Mouse (Mus musculus): ENCODE measurements around the gene Zscan18.

Zscan18 gene

GRCm38 (mm10) chr7:12802866-12803726 is at the start of gene Zscan18:
TSS of gene Zscan18 (minus strand) at chr7:12803635.
- TF ChIP-seq GATA4 (IDR thresholded peaks at IDR 0.05; ENCODE audit: insufficient replicate concordance, low read length): no peak

- no peak for TF ChIP-seq GATA4 (IDR thresholded peaks at IDR 0.05; ENCODE audit: insufficient replicate concordance, low read length)
These were observed 32.3 kb upstream of the Zscan18 start for GRCm38 (mm10) chr7:12835779-12836178.

GRCm38 (mm10) chr7:12835193-12835671 is 31.8 kb upstream of the Zscan18 start:
- no peak for TF ChIP-seq GATA4 (IDR thresholded peaks at IDR 0.05; ENCODE audit: insufficient replicate concordance, low read length)

- no peak for TF ChIP-seq GATA4 (IDR thresholded peaks at IDR 0.05; ENCODE audit: insufficient replicate concordance, low read length)
These were observed 31.0 kb upstream of the Zscan18 start, which contains the start of gene Zfp110 for GRCm38 (mm10) chr7:12834162-12835120. TSS of gene Zfp110 (plus strand) at chr7:12834761.

GRCm38 (mm10) chr7:12818521-12819295 is 15.3 kb upstream of the Zscan18 start, which contains the start of gene Zfp329:
TSS of gene Zfp329 (minus strand) at chr7:12818858.
- TF ChIP-seq GATA4 (IDR thresholded peaks at IDR 0.05; ENCODE audit: insufficient replicate concordance, low read length): no peak; the same call in 1 of the 2 replicates

GRCm38 (mm10) chr7:12815566-12815965 is 12.1 kb upstream of the Zscan18 start:
- TF ChIP-seq GATA4 (IDR thresholded peaks at IDR 0.05; ENCODE audit: insufficient replicate concordance, low read length): no peak

GRCm38 (mm10) chr7:12803727-12804071 is 264 bp upstream of the Zscan18 start:
- TF ChIP-seq GATA4 (IDR thresholded peaks at IDR 0.05; ENCODE audit: insufficient replicate concordance, low read length): no peak

- no peak for TF ChIP-seq GATA4 (IDR thresholded peaks at IDR 0.05; ENCODE audit: insufficient replicate concordance, low read length)
These were observed 3.9 kb downstream of the Zscan18 start for GRCm38 (mm10) chr7:12799554-12799953.

- no peak for TF ChIP-seq GATA4 (IDR thresholded peaks at IDR 0.05; ENCODE audit: insufficient replicate concordance, low read length)
These were observed 5.5 kb downstream of the Zscan18 start for GRCm38 (mm10) chr7:12797971-12798370.

GRCm38 (mm10) chr7:12788025-12788424 is 15.4 kb downstream of the Zscan18 start:
- no peak for TF ChIP-seq GATA4 (IDR thresholded peaks at IDR 0.05; ENCODE audit: insufficient replicate concordance, low read length)

- no peak for TF ChIP-seq GATA4 (IDR thresholded peaks at IDR 0.05; ENCODE audit: insufficient replicate concordance, low read length)
These were observed 16.1 kb downstream of the Zscan18 start for GRCm38 (mm10) chr7:12787333-12787732.

- no peak for TF ChIP-seq GATA4 (IDR thresholded peaks at IDR 0.05; ENCODE audit: insufficient replicate concordance, low read length)
These were observed 23.1 kb downstream of the Zscan18 start for GRCm38 (mm10) chr7:12780151-12780830.

GRCm38 (mm10) chr7:12779782-12780150 is 23.7 kb downstream of the Zscan18 start:
- no peak for TF ChIP-seq GATA4 (IDR thresholded peaks at IDR 0.05; ENCODE audit: insufficient replicate concordance, low read length)

- no peak for TF ChIP-seq GATA4 (IDR thresholded peaks at IDR 0.05; ENCODE audit: insufficient replicate concordance, low read length)
These were observed 24.3 kb downstream of the Zscan18 start for GRCm38 (mm10) chr7:12779141-12779540.

Measured in liver, adult (tissue).